Mouse (Mus musculus) bone marrow, adult 2 months (tissue): ENCODE measurements around the gene Gpx3. TPM values are rescaled to one million over a fixed set of nuclear protein-coding genes. Genes with fewer than 3 reads are reported as not detected.

Experiments
- H3K27ac ChIP-seq: fragments of 200-500 bp; 2 replicates; pipeline ENCODE4 v1.5.1; 2012; ENCODE audit warnings: low read depth, mild to moderate bottlenecking, control low read depth, inconsistent platforms, low read length; ENCODE audit not compliant: control insufficient read depth, poor library complexity, insufficient read depth
- H3K4me1 ChIP-seq: fragments of 200-500 bp; 2 replicates; pipeline ENCODE4 v1.6.1; 2011; ENCODE audit warnings: low read length; ENCODE audit not compliant: control insufficient read depth, insufficient read depth
- H3K4me3 ChIP-seq: fragments of 200-500 bp; replicated peaks from 2 replicates; pipeline ENCODE3; 2011; ENCODE audit warnings: mild to moderate bottlenecking, low read depth, low read length, control low read depth; ENCODE audit not compliant: control insufficient read depth
- CTCF ChIP-seq: fragments of 200-500 bp; IDR thresholded peaks from 2 replicates; pipeline ENCODE4 v1.5.1; 2011; ENCODE audit warnings: low read length, control low read depth; ENCODE audit not compliant: control insufficient read depth, insufficient read depth
- POLR2A ChIP-seq: fragments of 200-500 bp; IDR thresholded peaks from 2 replicates; pipeline ENCODE4 v1.6.1; 2011; ENCODE audit warnings: low read depth, mild to moderate bottlenecking, control low read depth, low read length, borderline replicate concordance; ENCODE audit not compliant: control insufficient read depth
- WGBS: fragments of 180-500 bp; shearing (Covaris S2); methylation state at CpG from one replicate; pipeline ENCODE4 v1.1.7; 2018; 5-methylcytosine and 5-hydroxymethylcytosine counted together
- polyA plus RNA-seq: library from polyadenylated mRNA; stranded (reverse); fragments of >200 nt; gene quantifications from 2 replicates; pipeline ENCODE4 v1.2.4, GENCODE M21; 2011; ENCODE audit warnings: low replicate concordance; ENCODE audit not compliant: missing spikeins, insufficient read depth, insufficient read length

The Gpx3 gene
- polyA plus RNA-seq, 1 experiment: 132 TPM

DNA sequence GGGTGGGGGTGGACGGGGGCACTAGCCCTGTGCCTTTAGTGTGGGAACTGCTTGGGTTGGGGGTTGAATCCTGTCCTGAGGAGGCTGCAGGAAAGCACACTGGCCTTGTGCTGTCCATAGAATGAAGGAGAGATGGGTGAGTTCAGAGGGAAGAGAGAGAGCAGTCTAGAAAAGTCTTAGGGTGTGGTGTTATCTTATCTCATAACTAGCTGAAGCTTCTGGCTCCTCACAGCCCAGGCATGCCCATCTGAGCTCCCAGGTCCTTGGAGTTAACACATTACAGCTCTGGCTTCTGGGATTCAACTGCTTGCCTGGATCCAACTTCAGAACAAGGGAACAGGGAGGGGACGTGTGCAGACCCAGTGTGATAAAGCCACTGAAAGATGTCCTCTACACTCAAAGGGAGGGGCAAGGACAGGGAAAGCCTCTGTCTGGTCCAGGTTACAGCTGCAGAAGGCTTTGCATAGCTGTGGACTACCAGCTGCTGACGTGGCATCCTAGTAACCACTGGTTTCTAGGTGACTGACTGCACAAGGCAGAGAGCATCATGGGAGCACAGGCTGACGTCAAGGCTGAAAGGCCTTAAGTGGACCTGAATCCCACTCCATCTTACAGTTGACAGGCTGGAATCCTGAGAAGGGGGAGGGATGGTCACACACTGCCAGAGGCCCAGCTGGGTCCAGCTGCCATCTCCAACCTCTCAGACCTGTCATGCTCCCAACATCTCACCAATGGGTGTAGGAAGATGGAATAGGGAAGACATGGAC lies 1.9 kb downstream of the Gpx3 start:
- TF ChIP-seq POLR2A: no peak
- no peak for TF ChIP-seq CTCF
- no peak overlapping the region for H3K4me3 ChIP-seq
- no peak overlapping the region for H3K27ac ChIP-seq

DNA sequence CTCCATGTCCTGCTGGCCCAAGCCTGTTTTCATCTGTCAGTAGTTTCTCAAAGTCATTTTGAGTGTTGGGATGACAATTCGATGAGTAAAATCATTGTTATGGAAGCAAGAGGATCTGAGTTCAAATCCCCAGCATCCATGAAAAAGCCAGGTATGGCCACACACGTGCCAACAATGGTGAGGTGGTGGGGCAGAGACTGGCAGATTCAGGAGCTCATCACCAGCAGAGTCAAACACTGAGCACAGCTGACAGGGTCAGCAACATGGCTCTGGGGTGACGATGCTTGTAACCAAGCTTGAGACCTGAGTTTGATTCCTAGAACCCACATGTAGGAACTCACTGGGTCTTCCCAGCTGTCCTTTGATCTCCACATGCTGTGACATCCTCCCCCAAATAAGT lies 2.8 kb downstream of the Gpx3 start:
- no peak overlapping the region for H3K4me3 ChIP-seq
- TF ChIP-seq POLR2A (no peak), CTCF (no peak)
- WGBS: 82% methylated on average over 3 of the region's 3 CpGs
- H3K27ac ChIP-seq: no peak overlapping the region
- no peaks in the 10 kb centered on the region; the same call in 1 of the 2 replicates for H3K4me1 ChIP-seq

More for the DNA sequence above, 1.9 kb downstream of the Gpx3 start:
- WGBS: 61% methylated on average over 4 of the region's 4 CpGs
- H3K4me1 ChIP-seq: no peaks in the 10 kb centered on the region; the same call in 1 of the 2 replicates

DNA sequence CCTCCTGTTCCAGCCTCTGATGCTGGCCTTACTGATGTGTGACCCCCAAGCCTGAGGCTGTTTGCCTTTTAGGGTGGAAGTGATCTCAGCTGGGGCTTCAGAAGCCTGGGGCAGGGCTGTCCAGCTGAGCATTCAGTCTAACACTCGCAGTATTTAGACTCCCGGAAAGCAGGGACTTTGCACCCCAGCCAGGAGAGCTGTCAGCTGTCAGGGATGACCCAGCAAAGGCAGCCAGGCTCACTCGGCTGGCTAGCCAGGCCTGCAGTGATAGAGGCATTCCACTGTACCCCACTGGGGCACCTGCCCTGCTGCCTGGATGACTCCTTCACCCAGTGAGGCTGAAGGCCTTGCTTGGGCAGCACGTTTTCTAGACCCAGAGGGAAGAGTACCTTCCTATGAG lies 3.7 kb downstream of the Gpx3 start:
- WGBS: 83% methylated on average over 4 of the region's 4 CpGs
- TF ChIP-seq CTCF (no peak), POLR2A (no peak)
- H3K4me3 ChIP-seq: no peak overlapping the region
- H3K27ac ChIP-seq: no peak overlapping the region
- no peaks in the 10 kb centered on the region; the same call in 1 of the 2 replicates for H3K4me1 ChIP-seq

DNA sequence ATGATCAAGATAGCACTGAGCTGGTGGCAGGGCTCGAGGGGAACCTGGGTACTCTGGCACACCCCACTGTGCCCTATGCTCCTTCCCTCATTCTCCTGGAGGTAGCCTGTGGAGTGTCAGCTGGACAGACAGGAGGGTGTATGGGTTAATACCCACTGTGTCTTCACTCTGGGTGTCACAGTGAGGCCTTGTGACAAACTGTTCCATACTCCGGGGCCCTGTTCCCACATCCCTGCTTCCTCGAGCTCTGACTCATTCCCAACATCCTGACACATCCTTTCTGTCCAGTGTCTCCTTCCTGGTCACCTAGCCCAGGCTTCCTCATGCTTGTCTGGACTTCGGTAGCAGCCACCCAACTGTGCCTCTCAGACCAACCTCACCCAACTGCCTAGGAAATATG lies 4.2 kb downstream of the Gpx3 start:
- TF ChIP-seq CTCF: no peak
- TF ChIP-seq POLR2A: no peak
- no peaks in the 10 kb centered on the region; the same call in 1 of the 2 replicates for H3K4me1 ChIP-seq
- no peak overlapping the region for H3K27ac ChIP-seq
- WGBS: 61% methylated on average over 4 of the region's 4 CpGs
- H3K4me3 ChIP-seq: no peak overlapping the region

DNA sequence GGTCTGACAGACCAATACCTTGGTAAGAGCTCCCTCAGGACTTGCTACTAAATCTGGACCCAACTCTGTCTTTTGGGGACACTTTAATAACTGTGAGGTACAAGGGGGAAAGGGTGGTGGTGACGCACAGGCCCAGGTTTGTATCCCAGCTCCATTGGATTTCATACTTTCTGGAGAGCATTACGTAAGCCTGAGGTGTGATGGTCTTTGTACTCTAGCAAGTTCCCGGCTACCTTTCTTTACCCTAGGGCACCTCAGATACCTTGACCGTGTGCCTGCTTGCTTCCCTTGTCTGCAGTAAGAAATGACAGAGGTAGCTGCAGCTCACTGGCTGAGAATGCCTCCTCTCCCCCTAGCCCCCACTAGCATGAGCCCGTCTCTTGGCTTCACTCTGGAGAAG lies 5.0 kb downstream of the Gpx3 start:
- Histone ChIP-seq H3K4me3 (no peak overlapping the region), H3K27ac (no peak overlapping the region), H3K4me1 (no peaks in the 10 kb centered on the region; the same call in 1 of the 2 replicates)
- no peak for TF ChIP-seq CTCF
- TF ChIP-seq POLR2A: no peak
- WGBS: 82% methylated on average over 5 of the region's 5 CpGs

DNA sequence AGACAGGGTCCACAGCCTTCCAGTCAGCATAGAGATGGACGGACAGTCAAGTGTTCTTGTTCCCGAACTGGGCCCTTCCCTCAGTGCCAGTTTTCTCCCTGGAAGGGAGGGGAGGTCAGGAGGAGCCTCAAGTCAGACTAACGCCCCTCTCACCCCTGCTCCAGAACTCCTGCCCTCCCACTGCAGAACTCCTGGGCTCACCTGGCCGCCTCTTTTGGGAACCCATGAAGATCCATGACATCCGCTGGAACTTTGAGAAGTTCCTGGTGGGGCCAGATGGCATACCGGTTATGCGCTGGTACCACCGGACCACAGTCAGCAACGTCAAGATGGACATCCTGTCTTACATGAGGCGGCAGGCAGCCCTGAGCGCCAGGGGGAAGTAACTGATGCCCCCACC lies 7.0 kb downstream of the Gpx3 start:
- Histone ChIP-seq H3K4me1 (no peaks in the 10 kb centered on the region), H3K27ac (no peak overlapping the region), H3K4me3 (no peak overlapping the region)
- TF ChIP-seq POLR2A: no peak
- TF ChIP-seq CTCF: no peak
- WGBS: 79% methylated on average over 11 of the region's 11 CpGs

DNA sequence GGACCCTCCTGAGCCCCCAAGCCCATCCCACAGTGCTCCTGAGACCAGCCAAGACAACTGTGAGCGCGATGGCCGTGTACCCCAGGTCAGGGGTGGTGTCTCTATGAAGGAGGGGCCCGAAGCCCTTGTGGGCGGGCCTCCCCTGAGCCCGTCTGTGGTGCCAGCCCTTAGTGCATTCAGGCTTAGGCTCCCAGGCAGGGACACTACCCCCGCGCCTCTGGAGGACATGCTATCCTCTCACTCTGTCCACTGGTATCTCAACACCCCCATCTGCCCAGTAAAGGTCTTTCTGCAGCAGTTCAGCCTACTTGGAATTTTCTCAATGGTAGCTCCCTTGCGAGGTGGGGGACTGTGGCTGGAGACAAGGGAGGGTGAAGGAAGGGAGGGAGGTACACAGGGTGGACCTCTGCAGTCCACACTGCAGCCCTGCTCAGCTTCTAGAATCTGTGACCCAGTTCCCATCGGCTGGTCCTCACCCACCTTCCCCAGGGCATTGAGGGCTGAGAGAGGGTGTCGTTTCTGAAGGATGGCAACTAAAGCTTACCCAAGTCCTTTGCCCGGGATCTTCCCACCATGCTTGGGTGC lies 7.9 kb downstream of the Gpx3 start:
- no peaks in the 10 kb centered on the region for H3K4me1 ChIP-seq
- H3K4me3 ChIP-seq: no peak overlapping the region
- 82% methylated on average over 12 of the region's 12 CpGs for WGBS
- H3K27ac ChIP-seq: no peak overlapping the region
- TF ChIP-seq POLR2A (no peak), CTCF (no peak)

DNA sequence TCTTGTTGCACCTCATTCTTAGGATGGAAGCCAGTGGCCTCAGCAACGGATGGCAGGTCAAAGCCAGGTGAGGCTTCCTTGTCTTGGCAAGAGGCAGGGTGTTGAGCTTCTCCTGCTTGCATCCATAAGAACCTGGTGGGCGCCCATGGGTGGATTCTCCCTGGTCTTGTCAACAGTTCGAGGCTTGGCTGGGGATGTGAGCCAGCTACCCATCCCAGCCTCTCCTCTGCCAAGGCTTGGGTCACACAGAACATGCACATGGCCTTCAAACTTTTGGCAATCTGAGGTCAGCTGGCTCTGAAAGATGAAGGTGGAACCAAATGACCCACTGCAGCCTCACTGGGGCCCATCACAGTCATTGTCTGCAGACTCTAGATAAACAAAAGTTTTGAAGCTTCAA lies 8.9 kb downstream of the Gpx3 start:
- TF ChIP-seq CTCF: no peak
- TF ChIP-seq POLR2A: no peak
- 87% methylated on average over 3 of the region's 3 CpGs for WGBS

More for the DNA sequence above, 8.9 kb downstream of the Gpx3 start:
- Histone ChIP-seq H3K4me1 (no peaks in the 10 kb centered on the region), H3K27ac (no peak overlapping the region), H3K4me3 (no peak overlapping the region)
